Comparison of ENCODE assay signal across 13 mouse cellular contexts in genomic region chr6:52189172-52189591, GRCm38 (mm10). TPM values are rescaled to one million over a fixed set of nuclear protein-coding genes. Genes with fewer than 3 reads are reported as not detected.
A peak's percentile ranks its signal among the peaks of the same experiment; 100 is the strongest.
DNase-seq lines count a peak whose midpoint lies in the region; ATAC-seq lines count a peak whose summit lies in the region.
"Had no signal": no experiment of that assay in that cellular context is flagged by ENCODE, and none has a peak within 500 bp of the region (broad histone marks: within the 10 kb centered on the region; RNA-seq: fewer than 3 reads in every experiment).

No protein-coding gene starts in this region.

- no peaks in the 10 kb centered on the region; the same call in none of the 2 replicates for H3K4me1 ChIP-seq in hindbrain, embryonic 16.5 days (ENCODE audit: control insufficient read depth, insufficient read depth, low read depth, low read length)
- peaks cover 65% of the 10 kb centered on the region for H3K4me1 ChIP-seq in stomach, embryonic 14.5 days (ENCODE audit: control insufficient read depth, insufficient read depth, low read length)

- H3K4me3 ChIP-seq in hindbrain, embryonic 16.5 days (ENCODE audit: low read length): peak overlapping the region; percentile 18
- H3K4me3 ChIP-seq in stomach, embryonic 14.5 days (ENCODE audit: low read depth, low read length): peak overlapping the region; percentile 47
- H3K4me3 ChIP-seq: midbrain, embryonic 12.5 days had no signal

- H3K4me2 ChIP-seq in hindbrain, embryonic 16.5 days (ENCODE audit: low read length): peak overlapping the region; percentile 67
- H3K4me2 ChIP-seq in stomach, embryonic 14.5 days (replicated peaks; ENCODE audit: low read depth, low read length): peak overlapping the region; percentile 90
- H3K4me2 ChIP-seq: midbrain, embryonic 12.5 days had no signal

- peak; percentile 57 for DNase-seq in kidney, adult 11 months
- DNase-seq in kidney, adult 8-10 months: no peak
- DNase-seq in kidney, postnatal 4 days: peak; percentile 29 to 60
- DNase-seq in layer of hippocampus, adult 9-10 months (ENCODE audit: low spot score): no peak
- DNase-seq in right cerebral cortex, postnatal 36 days (ENCODE audit: low spot score in 2 of 2): no peak
- no peak for DNase-seq in retina, embryonic 14.5 days (ENCODE audit: low spot score)
- DNase-seq: forebrain, postnatal 0 days; retina, postnatal 1 day; thymus, postnatal 4 days had no signal

- H3K9ac ChIP-seq in hindbrain, embryonic 16.5 days (ENCODE audit: low read depth, low read length): peak overlapping the region; percentile 2
- H3K9ac ChIP-seq in stomach, embryonic 14.5 days (replicated peaks; ENCODE audit: low read depth, low read length): peak overlapping the region; percentile 97
- H3K9ac ChIP-seq: forebrain, postnatal 0 days; midbrain, embryonic 12.5 days had no signal

- H3K27ac ChIP-seq in hindbrain, embryonic 16.5 days (ENCODE audit: low read depth, low read length): peak overlapping the region; percentile 63
- peak overlapping the region; percentile 98 for H3K27ac ChIP-seq in stomach, embryonic 14.5 days (ENCODE audit: low read length)
- H3K27ac ChIP-seq: midbrain, embryonic 12.5 days had no signal

- no peaks in the 10 kb centered on the region for H3K36me3 ChIP-seq in hindbrain, embryonic 16.5 days (ENCODE audit: control insufficient read depth, insufficient read depth, low read length)
- 0 out of 2 replicates have a peak, but pooled peaks cover 2% of the 10 kb centered on the region for H3K36me3 ChIP-seq in stomach, embryonic 14.5 days (ENCODE audit: control insufficient read depth, insufficient read depth, low read length)
- H3K36me3 ChIP-seq: midbrain, embryonic 12.5 days had no signal

- ATAC-seq in hindbrain, embryonic 16.5 days: no peak
- ATAC-seq in stomach, embryonic 14.5 days (ENCODE audit: insufficient number of reproducible peaks, insufficient read depth, low FRiP score, low read depth): peak; percentile 44; the same call in 1 of the 2 replicates
- ATAC-seq: forebrain, postnatal 0 days had no signal

- H3K27me3 ChIP-seq in hindbrain, embryonic 16.5 days (replicated peaks; ENCODE audit: control insufficient read depth, insufficient read depth, low read length): peaks cover 41% of the 10 kb centered on the region
- no peaks in the 10 kb centered on the region for H3K27me3 ChIP-seq in stomach, embryonic 14.5 days (ENCODE audit: control insufficient read depth, insufficient read depth, low read length)

- WGBS in hindbrain, embryonic 16.5 days: 11% methylated on average over 5 of the region's 5 CpGs
- WGBS in stomach, embryonic 14.5 days: 14% methylated on average over 5 of the region's 5 CpGs

- H3K9me3 ChIP-seq in hindbrain, embryonic 16.5 days (ENCODE audit: control insufficient read depth, low read length): no peaks in the 10 kb centered on the region
- H3K9me3 ChIP-seq in stomach, embryonic 14.5 days (ENCODE audit: control insufficient read depth, low read depth, low read length): no peaks in the 10 kb centered on the region
- H3K9me3 ChIP-seq: midbrain, embryonic 12.5 days had no signal

RNA-seq across cellular contexts. Expression of gene Hoxa4, which starts 2.4 kb away (rescaled TPM):
- polyA plus RNA-seq in hindbrain, embryonic 16.5 days (2015; fragmentation: Nextera tagmentation; extraction: Ambion mirVana): 5.6 and 8.8 TPM in 2 replicates
- polyA plus RNA-seq in stomach, embryonic 14.5 days (2014; fragmentation: Nextera tagmentation; extraction: Ambion mirVana): 6.7 and 6.8 TPM in 2 replicates
- polyA plus RNA-seq: cortical plate, adult 2 months; forebrain, postnatal 0 days; midbrain, embryonic 12.5 days had no signal

RNA-seq across cellular contexts. Expression of gene 5730596B20Rik, which starts 11.9 kb away (rescaled TPM):
- polyA plus RNA-seq in hindbrain, embryonic 16.5 days (2015; fragmentation: Nextera tagmentation; extraction: Ambion mirVana): 3.4 and 3.6 TPM in 2 replicates
- polyA plus RNA-seq in stomach, embryonic 14.5 days (2014; fragmentation: Nextera tagmentation; extraction: Ambion mirVana): 4.4 and 4.7 TPM in 2 replicates
- polyA plus RNA-seq: cortical plate, adult 2 months; forebrain, postnatal 0 days; midbrain, embryonic 12.5 days had no signal

RNA-seq across cellular contexts. Expression of gene Hoxa5, which starts 15.2 kb away (rescaled TPM):
- polyA plus RNA-seq in hindbrain, embryonic 16.5 days (2015; fragmentation: Nextera tagmentation; extraction: Ambion mirVana): 85.9 and 106 TPM in 2 replicates
- polyA plus RNA-seq in stomach, embryonic 14.5 days (2014; fragmentation: Nextera tagmentation; extraction: Ambion mirVana): 24.4 and 27.1 TPM in 2 replicates
- polyA plus RNA-seq: cortical plate, adult 2 months; forebrain, postnatal 0 days; midbrain, embryonic 12.5 days had no signal

RNA-seq across cellular contexts. Expression of gene Hoxa6, which starts 19.3 kb away (rescaled TPM):
- 9.4 and 9.9 TPM in 2 replicates for polyA plus RNA-seq in hindbrain, embryonic 16.5 days (2015; fragmentation: Nextera tagmentation; extraction: Ambion mirVana)
- 3.4 TPM in 2 replicates for polyA plus RNA-seq in stomach, embryonic 14.5 days (2014; fragmentation: Nextera tagmentation; extraction: Ambion mirVana)
- polyA plus RNA-seq: cortical plate, adult 2 months; forebrain, postnatal 0 days; midbrain, embryonic 12.5 days had no signal

RNA-seq across cellular contexts. Expression of gene Hoxa3, which starts 24.0 kb away (rescaled TPM):
- 12.9 and 13.9 TPM in 2 replicates for polyA plus RNA-seq in hindbrain, embryonic 16.5 days (2015; fragmentation: Nextera tagmentation; extraction: Ambion mirVana)
- 15.5 and 16.0 TPM in 2 replicates for polyA plus RNA-seq in stomach, embryonic 14.5 days (2014; fragmentation: Nextera tagmentation; extraction: Ambion mirVana)
- polyA plus RNA-seq: cortical plate, adult 2 months; forebrain, postnatal 0 days; midbrain, embryonic 12.5 days had no signal

Comparison
In these comparisons a context has a peak if more than half of its experiments do, and no peak if none do; other contexts are left out.
1. DNase-seq: peak in kidney, adult 11 months (single experiment) and kidney, postnatal 4 days (2 of 2); none in kidney, adult 8-10 months (0 of 2), layer of hippocampus, adult 9-10 months (single experiment), right cerebral cortex, postnatal 36 days (0 of 2) and retina, embryonic 14.5 days (single experiment).